Mouse (Mus musculus): ENCODE measurements around the gene Cmtm7. TPM values are rescaled to one million over a fixed set of nuclear protein-coding genes. Genes with fewer than 3 reads are reported as not detected.
A peak's percentile ranks its signal among the peaks of the same experiment; 100 is the strongest.

Cmtm7 gene
- polyA plus RNA-seq, 1 experiment: 38.1 TPM

- no peaks in the 10 kb centered on the region for H3K79me2 ChIP-seq (ENCODE audit: control insufficient read depth, insufficient read depth)
- no peak overlapping the region for H3K4me2 ChIP-seq (ENCODE audit: low read depth)
- no peaks in the 10 kb centered on the region for H3K27me3 ChIP-seq (ENCODE audit: control insufficient read depth, insufficient read depth, insufficient read length)
- no peak overlapping the region for H3K4me3 ChIP-seq
- H3ac ChIP-seq (ENCODE audit: control insufficient read depth, insufficient read length): no peak overlapping the region
- H3K36me3 ChIP-seq (ENCODE audit: control insufficient read depth, insufficient read depth): peaks cover 73% of the 10 kb centered on the region
- TF ChIP-seq POLR2AphosphoS2 (IDR thresholded peaks at IDR 0.05; ENCODE audit: insufficient read length, low read depth) (no peak), E2F4 (IDR thresholded peaks at IDR 0.05; ENCODE audit: insufficient read depth) (no peak), MYOD1 (IDR thresholded peaks at IDR 0.05; ENCODE audit: control insufficient read depth in 1 of 3, insufficient read length in 2 of 3, low read depth in 2 of 3) (peak in 1 of 3 experiments; percentile 9), SRF (IDR thresholded peaks at IDR 0.05; ENCODE audit: control insufficient read depth, insufficient read length, low read depth) (no peak), CEBPB (IDR thresholded peaks at IDR 0.05; ENCODE audit: insufficient read depth, poor library complexity, severe bottlenecking) (no peak), MYOG (IDR thresholded peaks at IDR 0.05; ENCODE audit: control insufficient read depth in 1 of 3, insufficient read depth in 1 of 3, insufficient read length in 2 of 3, low read depth in 2 of 3) (peak in 1 of 3 experiments; percentile 58)
Measured at GRCm38 (mm10) chr9:114716677-114717331, 64.9 kb downstream of the Cmtm7 start.

DNA sequence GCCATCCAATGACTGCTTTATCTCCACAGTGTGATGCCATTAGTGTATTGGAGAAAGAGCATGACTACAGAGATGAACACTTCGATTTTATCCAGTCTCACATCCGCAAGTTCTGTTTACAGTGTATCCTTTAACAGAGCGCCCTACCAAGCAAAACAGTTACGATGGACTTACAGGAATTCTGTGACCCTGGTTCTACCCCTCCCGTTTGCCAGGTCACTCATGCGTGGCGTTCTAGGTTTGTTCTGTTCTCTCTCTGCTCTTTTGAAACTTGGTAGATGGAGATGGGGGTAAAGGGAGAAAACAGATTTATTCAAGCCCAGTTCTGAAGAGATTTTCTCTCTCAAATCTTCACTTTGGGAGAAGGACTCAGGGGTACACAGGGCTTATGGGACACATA is 68.2 kb downstream of the Cmtm7 start:
- Histone ChIP-seq H3K4me2 (ENCODE audit: low read depth) (no peak overlapping the region), H3K4me3 (no peak overlapping the region), H3K36me3 (ENCODE audit: control insufficient read depth, insufficient read depth) (peaks cover 76% of the 10 kb centered on the region), H3K79me2 (ENCODE audit: control insufficient read depth, insufficient read depth) (peaks cover 4% of the 10 kb centered on the region), H3ac (ENCODE audit: control insufficient read depth, insufficient read length) (no peak overlapping the region), H3K27me3 (ENCODE audit: control insufficient read depth, insufficient read depth, insufficient read length) (no peaks in the 10 kb centered on the region)
- no peak for TF ChIP-seq TCF12 (IDR thresholded peaks at IDR 0.05; ENCODE audit: insufficient read depth, poor library complexity, severe bottlenecking)
- TF ChIP-seq CEBPB (IDR thresholded peaks at IDR 0.05; ENCODE audit: insufficient read depth, poor library complexity, severe bottlenecking): no peak
- no peak for TF ChIP-seq SRF (IDR thresholded peaks at IDR 0.05; ENCODE audit: control insufficient read depth, insufficient read length, low read depth)

DNA sequence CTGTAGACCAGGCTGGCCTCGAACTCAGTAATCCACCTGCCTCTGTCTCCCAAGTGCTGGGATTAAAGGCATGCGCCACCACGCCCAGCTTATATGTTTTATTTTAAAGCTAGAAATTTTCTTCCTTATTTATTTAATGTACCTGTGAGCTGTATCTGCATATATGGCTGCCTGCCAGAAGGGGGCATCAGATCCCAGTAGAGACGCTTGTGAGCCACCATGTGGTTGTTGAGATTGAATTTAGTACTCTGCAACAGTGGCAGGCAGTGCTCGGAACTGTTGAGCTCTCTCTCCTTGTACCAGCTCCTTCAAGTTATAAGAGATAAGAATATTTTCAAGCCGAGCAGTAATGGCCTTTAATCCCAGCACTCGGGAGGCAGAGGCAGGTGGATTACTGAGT is 71.3 kb downstream of the Cmtm7 start:
- no peak for TF ChIP-seq CEBPB (IDR thresholded peaks at IDR 0.05; ENCODE audit: insufficient read depth, poor library complexity, severe bottlenecking)
- no peak for TF ChIP-seq TCF3 (IDR thresholded peaks at IDR 0.05; ENCODE audit: insufficient read length, low read depth)
- TF ChIP-seq USF1 (IDR thresholded peaks at IDR 0.05; ENCODE audit: low read depth): no peak
- TF ChIP-seq REST (IDR thresholded peaks at IDR 0.05; ENCODE audit: insufficient read depth, insufficient read length): no peak
- no peak for TF ChIP-seq POLR2AphosphoS2 (IDR thresholded peaks at IDR 0.05; ENCODE audit: insufficient read length, low read depth)
- no peak for TF ChIP-seq SRF (IDR thresholded peaks at IDR 0.05; ENCODE audit: control insufficient read depth, insufficient read length, low read depth)
- TF ChIP-seq TCF12 (IDR thresholded peaks at IDR 0.05; ENCODE audit: insufficient read depth, poor library complexity, severe bottlenecking): no peak
- TF ChIP-seq E2F4 (IDR thresholded peaks at IDR 0.05; ENCODE audit: insufficient read depth): no peak
- Histone ChIP-seq H3K36me3 (ENCODE audit: control insufficient read depth, insufficient read depth) (peaks cover 79% of the 10 kb centered on the region), H3ac (ENCODE audit: control insufficient read depth, insufficient read length) (no peak overlapping the region), H3K4me2 (ENCODE audit: low read depth) (no peak overlapping the region), H3K4me3 (no peak overlapping the region), H3K79me2 (ENCODE audit: control insufficient read depth, insufficient read depth) (peaks cover 17% of the 10 kb centered on the region), H3K27me3 (ENCODE audit: control insufficient read depth, insufficient read depth, insufficient read length) (no peaks in the 10 kb centered on the region)

GRCm38 (mm10) chr9:114707805-114708204 is 73.9 kb downstream of the Cmtm7 start:
- H3K36me3 ChIP-seq (ENCODE audit: control insufficient read depth, insufficient read depth): peaks cover 60% of the 10 kb centered on the region
- H3K79me2 ChIP-seq (ENCODE audit: control insufficient read depth, insufficient read depth): peaks cover 42% of the 10 kb centered on the region
- H3K4me3 ChIP-seq: no peak overlapping the region
- no peaks in the 10 kb centered on the region for H3K27me3 ChIP-seq (ENCODE audit: control insufficient read depth, insufficient read depth, insufficient read length)
- no peak overlapping the region for H3K4me2 ChIP-seq (ENCODE audit: low read depth)
- no peak for TF ChIP-seq TCF3 (IDR thresholded peaks at IDR 0.05; ENCODE audit: insufficient read length, low read depth)
- no peak for TF ChIP-seq E2F4 (IDR thresholded peaks at IDR 0.05; ENCODE audit: insufficient read depth)
- no peak for TF ChIP-seq MYOG (IDR thresholded peaks at IDR 0.05; ENCODE audit: control insufficient read depth in 1 of 3, insufficient read depth in 1 of 3, insufficient read length in 2 of 3, low read depth in 2 of 3)
- no peak overlapping the region for H3ac ChIP-seq (ENCODE audit: control insufficient read depth, insufficient read length)

Other genes starting within 250 kb of the Cmtm7 start
- gene Trim71, start 217.5 kb downstream of the Cmtm7 start, polyA plus RNA-seq (2012; fragmentation: generic; extraction: Trizol): 0.01 TPM
- gene Cnot10, start 141.7 kb downstream of the Cmtm7 start, polyA plus RNA-seq (2012; fragmentation: generic; extraction: Trizol): 29.1 TPM
- gene Dync1li1, start 93.1 kb downstream of the Cmtm7 start, polyA plus RNA-seq (2012; fragmentation: generic; extraction: Trizol): 70.9 TPM
- gene Cmtm6, start 50.7 kb downstream of the Cmtm7 start, polyA plus RNA-seq (2012; fragmentation: generic; extraction: Trizol): 14.3 TPM
- not detected for gene Cmtm8, start 62.3 kb upstream of the Cmtm7 start, polyA plus RNA-seq (2012; fragmentation: generic; extraction: Trizol)
- 19.5 TPM for gene Gpd1l, start 152.1 kb upstream of the Cmtm7 start, polyA plus RNA-seq (2012; fragmentation: generic; extraction: Trizol)
- gene Osbpl10, start 196.7 kb upstream of the Cmtm7 start, polyA plus RNA-seq (2012; fragmentation: generic; extraction: Trizol): 1.7 TPM
- gene Rps27rt, start 200.9 kb upstream of the Cmtm7 start, polyA plus RNA-seq (2012; fragmentation: generic; extraction: Trizol): 223 TPM

Measured in myocyte (in vitro differentiated cells).